Mouse (Mus musculus): ENCODE measurements around the gene Nol10. TPM values are rescaled to one million over a fixed set of nuclear protein-coding genes. Genes with fewer than 3 reads are reported as not detected.

The Nol10 gene
- polyA plus RNA-seq, 1 experiment = 6.3 TPM

GRCm38 (mm10) chr12:17324549-17325470, 23.4 kb upstream of the Nol10 start:
- no peak for TF ChIP-seq CTCF (IDR thresholded peaks at IDR 0.05; ENCODE audit: low read depth, low read length)
- no peak for TF ChIP-seq POLR2A (IDR thresholded peaks at IDR 0.05; ENCODE audit: borderline replicate concordance, low read depth, low read length)
- H3K4me3 ChIP-seq (ENCODE audit: insufficient read depth, low read length) = peak overlapping the region; percentile 42
- H3K27ac ChIP-seq (ENCODE audit: insufficient read depth, low read depth, low read length) = no peak overlapping the region
- no peaks in the 10 kb centered on the region for H3K4me1 ChIP-seq (ENCODE audit: control insufficient read depth, insufficient read depth, low read length)

- H3K4me1 ChIP-seq (ENCODE audit: control insufficient read depth, insufficient read depth, low read length) = no peaks in the 10 kb centered on the region
- TF ChIP-seq CTCF (IDR thresholded peaks at IDR 0.05; ENCODE audit: low read depth, low read length) = no peak
- TF ChIP-seq POLR2A (IDR thresholded peaks at IDR 0.05; ENCODE audit: borderline replicate concordance, low read depth, low read length) = no peak
- no peak within 1 kb of the TSS for H3K27ac ChIP-seq (ENCODE audit: insufficient read depth, low read depth, low read length)
- no peak within 1 kb of the TSS for H3K4me3 ChIP-seq (ENCODE audit: insufficient read depth, low read length)
Observed at GRCm38 (mm10) chr12:17329259-17329658, 19.0 kb upstream of the Nol10 start, which contains the start of gene Atp6v1c2. Gene Atp6v1c2, minus strand, starts transcription at chr12:17329359.

- no peak overlapping the region for H3K4me3 ChIP-seq (ENCODE audit: insufficient read depth, low read length)
- no peaks in the 10 kb centered on the region for H3K4me1 ChIP-seq (ENCODE audit: control insufficient read depth, insufficient read depth, low read length)
- TF ChIP-seq CTCF (IDR thresholded peaks at IDR 0.05; ENCODE audit: low read depth, low read length) (no peak), POLR2A (IDR thresholded peaks at IDR 0.05; ENCODE audit: borderline replicate concordance, low read depth, low read length) (no peak)
- no peak overlapping the region for H3K27ac ChIP-seq (ENCODE audit: insufficient read depth, low read depth, low read length)
Observed at GRCm38 (mm10) chr12:17333459-17333858, 14.8 kb upstream of the Nol10 start.

- TF ChIP-seq CTCF (IDR thresholded peaks at IDR 0.05; ENCODE audit: low read depth, low read length) (no peak), POLR2A (IDR thresholded peaks at IDR 0.05; ENCODE audit: borderline replicate concordance, low read depth, low read length) (no peak)
- no peaks in the 10 kb centered on the region for H3K4me1 ChIP-seq (ENCODE audit: control insufficient read depth, insufficient read depth, low read length)
- no peak overlapping the region for H3K4me3 ChIP-seq (ENCODE audit: insufficient read depth, low read length)
Observed at GRCm38 (mm10) chr12:17338338-17338737, 9.9 kb upstream of the Nol10 start.

GRCm38 (mm10) chr12:17339114-17339905, 8.9 kb upstream of the Nol10 start:
- no peak for TF ChIP-seq CTCF (IDR thresholded peaks at IDR 0.05; ENCODE audit: low read depth, low read length)
- no peak overlapping the region for H3K27ac ChIP-seq (ENCODE audit: insufficient read depth, low read depth, low read length)
- no peaks in the 10 kb centered on the region for H3K4me1 ChIP-seq (ENCODE audit: control insufficient read depth, insufficient read depth, low read length)
- no peak overlapping the region for H3K4me3 ChIP-seq (ENCODE audit: insufficient read depth, low read length)

More at GRCm38 (mm10) chr12:17338338-17338737, 9.9 kb upstream of the Nol10 start:
- H3K27ac ChIP-seq (ENCODE audit: insufficient read depth, low read depth, low read length) = no peak overlapping the region

- TF ChIP-seq CTCF (IDR thresholded peaks at IDR 0.05; ENCODE audit: low read depth, low read length) (no peak), POLR2A (IDR thresholded peaks at IDR 0.05; ENCODE audit: borderline replicate concordance, low read depth, low read length) (no peak)
- H3K27ac ChIP-seq (ENCODE audit: insufficient read depth, low read depth, low read length) = peak overlapping the region; percentile 54
- peaks cover 4% of the 10 kb centered on the region for H3K4me1 ChIP-seq (ENCODE audit: control insufficient read depth, insufficient read depth, low read length)
- H3K4me3 ChIP-seq (ENCODE audit: insufficient read depth, low read length) = peak overlapping the region; percentile 74
Observed at GRCm38 (mm10) chr12:17347327-17348047, 771 bp upstream of the Nol10 start.

- Histone ChIP-seq H3K4me3 (ENCODE audit: insufficient read depth, low read length) (no peak overlapping the region), H3K4me1 (ENCODE audit: control insufficient read depth, insufficient read depth, low read length) (peaks cover 4% of the 10 kb centered on the region), H3K27ac (ENCODE audit: insufficient read depth, low read depth, low read length) (no peak overlapping the region)
- TF ChIP-seq CTCF (IDR thresholded peaks at IDR 0.05; ENCODE audit: low read depth, low read length) (no peak), POLR2A (IDR thresholded peaks at IDR 0.05; ENCODE audit: borderline replicate concordance, low read depth, low read length) (no peak)
Observed at GRCm38 (mm10) chr12:17350106-17350505, 1.8 kb downstream of the Nol10 start.

GRCm38 (mm10) chr12:17356853-17357252, 8.6 kb downstream of the Nol10 start:
- no peaks in the 10 kb centered on the region for H3K4me1 ChIP-seq (ENCODE audit: control insufficient read depth, insufficient read depth, low read length)
- no peak overlapping the region for H3K4me3 ChIP-seq (ENCODE audit: insufficient read depth, low read length)
- TF ChIP-seq POLR2A (IDR thresholded peaks at IDR 0.05; ENCODE audit: borderline replicate concordance, low read depth, low read length) (no peak), CTCF (IDR thresholded peaks at IDR 0.05; ENCODE audit: low read depth, low read length) (no peak)
- no peak overlapping the region for H3K27ac ChIP-seq (ENCODE audit: insufficient read depth, low read depth, low read length)

- Histone ChIP-seq H3K4me3 (ENCODE audit: insufficient read depth, low read length) (no peak overlapping the region), H3K27ac (ENCODE audit: insufficient read depth, low read depth, low read length) (no peak overlapping the region), H3K4me1 (ENCODE audit: control insufficient read depth, insufficient read depth, low read length) (no peaks in the 10 kb centered on the region)
- no peak for TF ChIP-seq POLR2A (IDR thresholded peaks at IDR 0.05; ENCODE audit: borderline replicate concordance, low read depth, low read length)
- no peak for TF ChIP-seq CTCF (IDR thresholded peaks at IDR 0.05; ENCODE audit: low read depth, low read length)
Observed at GRCm38 (mm10) chr12:17357795-17358194, 9.5 kb downstream of the Nol10 start.

Measured in bone marrow macrophage, adult 2 months (primary cell).